Mouse (Mus musculus): Measurements from ENCODE around the gene Lbr. TPM values are rescaled to one million over a fixed set of nuclear protein-coding genes. Genes with fewer than 3 reads are reported as not detected.
A peak's percentile ranks its signal among the peaks of the same experiment; 100 is the strongest.

The Lbr gene
- 140 and 142 TPM in 2 replicates for polyA plus RNA-seq (2016; fragmentation: Nextera tagmentation; extraction: Ambion mirVana)

DNA sequence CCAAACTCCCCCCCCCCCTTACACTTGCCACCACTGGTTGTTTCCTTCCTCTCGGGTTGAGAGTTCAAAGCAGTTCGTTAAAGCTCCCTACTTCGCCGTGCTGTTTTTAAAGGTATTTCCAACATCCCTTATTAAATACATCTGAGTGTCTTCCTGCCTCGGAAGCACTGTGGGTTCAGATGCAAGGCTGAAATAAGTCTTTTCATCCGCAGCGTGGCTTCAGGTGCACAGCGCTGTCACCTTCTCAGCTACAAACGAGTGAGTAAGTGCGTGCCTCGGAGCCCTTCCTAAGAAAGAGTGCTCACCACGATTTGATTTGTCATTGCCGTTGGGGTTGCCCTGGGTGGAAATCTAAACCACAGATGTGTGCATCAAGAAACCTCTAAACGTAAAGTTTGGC lies at the start of gene Lbr:
Gene Lbr (minus strand): TSS at position 266 of the 400 bp plus-strand sequence.
- Histone ChIP-seq H3K27me3 (no peaks in the 10 kb centered on the region), H3K36me3 (peaks cover 5% of the 10 kb centered on the region), H3K27ac (peak within 1 kb of the TSS; percentile 96), H3K4me2 (peak within 1 kb of the TSS; percentile 80), H3K4me3 (replicated peaks) (peak within 1 kb of the TSS; percentile 89), H3K9me3 (no peaks in the 10 kb centered on the region), H3K4me1 (replicated peaks) (peaks cover 31% of the 10 kb centered on the region), H3K9ac (replicated peaks) (peak within 1 kb of the TSS; percentile 89)
- no peak for ATAC-seq (ENCODE audit: insufficient number of reproducible peaks, insufficient read depth, low FRiP score, low TSS enrichment, low read depth)
- WGBS, result under 1% methylated on average over 14 of the region's 14 CpGs

DNA sequence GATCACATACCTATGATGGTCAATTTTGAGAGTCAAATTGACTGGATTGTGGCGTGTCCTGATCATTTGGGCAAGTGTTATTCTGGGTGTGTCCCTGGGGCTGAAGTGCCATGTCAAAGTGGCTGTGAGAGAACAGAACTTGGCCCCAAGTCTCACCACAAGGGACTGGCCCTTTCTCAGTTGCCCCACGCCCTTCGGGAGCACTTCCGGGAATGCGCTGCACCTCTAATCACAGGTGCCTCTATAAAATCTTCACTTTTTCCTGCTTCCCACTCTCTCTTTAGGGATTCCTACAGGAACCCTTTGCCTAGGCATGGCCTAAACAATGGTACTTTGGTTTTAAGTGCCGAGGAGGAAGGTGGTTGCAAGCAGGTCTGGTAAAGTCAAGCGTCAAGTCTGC lies 46.8 kb upstream of the Lbr start:
- H3K4me2 ChIP-seq, result no peak overlapping the region
- WGBS, result 86% methylated on average over 7 of the region's 7 CpGs
- H3K4me1 ChIP-seq (replicated peaks), result no peaks in the 10 kb centered on the region
- no peak overlapping the region for H3K27ac ChIP-seq
- no peaks in the 10 kb centered on the region for H3K36me3 ChIP-seq
- H3K9me3 ChIP-seq, result no peaks in the 10 kb centered on the region
- H3K4me3 ChIP-seq (replicated peaks), result no peak overlapping the region
- no peak overlapping the region for H3K9ac ChIP-seq (replicated peaks)
- H3K27me3 ChIP-seq, result no peaks in the 10 kb centered on the region
- no peak for ATAC-seq (ENCODE audit: insufficient number of reproducible peaks, insufficient read depth, low FRiP score, low TSS enrichment, low read depth)

DNA sequence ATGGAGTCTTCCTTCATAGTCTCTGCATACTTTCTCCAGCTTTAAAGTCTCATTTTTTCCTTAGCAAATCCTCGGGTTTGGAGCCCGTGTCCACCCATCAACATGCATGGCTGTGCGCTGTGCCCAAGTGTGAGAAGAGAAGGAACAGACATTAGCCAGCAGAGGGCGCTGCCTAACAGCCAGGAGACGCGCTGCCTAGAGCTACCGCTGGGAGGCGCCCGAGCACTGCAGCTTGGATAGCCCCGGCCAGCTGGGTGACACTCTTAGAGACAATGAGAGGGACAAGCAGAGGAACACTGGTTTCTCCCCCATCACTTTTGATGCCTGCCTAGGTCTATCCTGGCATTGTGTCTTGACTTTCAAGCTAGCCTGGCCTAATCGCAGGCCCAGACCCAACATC lies 46.0 kb upstream of the Lbr start:
- Histone ChIP-seq H3K27ac (no peak overlapping the region), H3K4me3 (replicated peaks) (no peak overlapping the region), H3K9me3 (no peaks in the 10 kb centered on the region), H3K4me2 (0 out of 2 replicates have a peak overlapping the region, but pooled peaks have one; percentile 27), H3K27me3 (no peaks in the 10 kb centered on the region), H3K36me3 (no peaks in the 10 kb centered on the region), H3K4me1 (replicated peaks) (no peaks in the 10 kb centered on the region), H3K9ac (replicated peaks) (no peak overlapping the region)
- WGBS, result 12% methylated on average over 11 of the region's 11 CpGs
- ATAC-seq (ENCODE audit: insufficient number of reproducible peaks, insufficient read depth, low FRiP score, low TSS enrichment, low read depth), result peak; percentile 55

DNA sequence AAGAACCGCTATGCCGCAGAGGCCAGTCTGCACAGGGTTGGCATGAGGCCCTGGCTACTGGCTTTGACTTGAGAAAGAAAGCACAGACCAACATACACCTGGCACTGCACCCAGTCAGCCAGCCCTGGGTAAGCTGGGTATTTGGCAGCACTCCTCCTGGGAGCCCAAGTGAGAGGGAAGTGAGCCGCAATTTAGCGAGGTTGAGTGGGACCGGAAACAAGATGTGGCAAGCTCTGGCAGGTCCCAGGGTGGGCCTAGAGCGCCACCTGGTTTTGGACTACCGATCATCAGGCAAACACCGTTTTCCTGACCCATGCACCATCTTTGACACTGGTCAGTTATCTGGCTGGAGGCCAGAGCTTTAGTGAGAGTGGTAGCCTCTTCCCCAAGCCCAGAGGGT lies 38.7 kb upstream of the Lbr start:
- WGBS, result 24% methylated on average over 8 of the region's 8 CpGs

DNA sequence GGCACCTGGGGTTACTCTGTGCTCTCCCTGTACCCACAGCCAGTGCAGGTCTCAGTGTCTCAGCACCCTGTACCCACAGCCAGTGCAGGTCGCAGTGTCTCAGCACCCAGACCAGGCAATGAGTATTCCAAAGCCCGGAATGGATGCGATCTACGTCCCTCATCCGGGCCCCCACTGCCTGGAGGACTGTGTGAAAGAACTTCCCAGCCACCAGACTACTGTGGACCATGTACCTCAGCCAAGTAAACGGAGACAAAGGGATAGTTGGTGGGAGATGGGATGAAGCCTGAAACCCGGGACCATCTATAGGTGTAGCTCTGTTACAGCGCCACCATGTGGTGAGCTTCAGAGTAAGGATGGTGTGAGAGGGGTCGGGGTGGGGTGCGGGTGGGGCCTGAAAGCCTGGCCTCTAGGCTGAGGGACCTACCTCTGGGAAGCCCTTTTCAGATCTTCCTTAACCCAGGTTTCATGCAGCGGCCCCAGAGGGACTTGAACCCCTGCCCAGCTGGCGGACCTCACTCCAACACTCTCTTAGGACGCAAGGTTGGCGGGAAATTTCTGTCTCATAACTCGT lies 38.0 kb upstream of the Lbr start:
- ATAC-seq (ENCODE audit: insufficient number of reproducible peaks, insufficient read depth, low FRiP score, low TSS enrichment, low read depth), result peak; percentile 49; the same call in 1 of the 2 replicates
- H3K4me2 ChIP-seq, result no peak overlapping the region

More for the DNA sequence above, 38.7 kb upstream of the Lbr start:
- Histone ChIP-seq H3K9ac (replicated peaks) (no peak overlapping the region), H3K27me3 (no peaks in the 10 kb centered on the region), H3K36me3 (no peaks in the 10 kb centered on the region), H3K27ac (no peak overlapping the region), H3K4me1 (replicated peaks) (peaks cover 6% of the 10 kb centered on the region; the same call in 1 of the 2 replicates), H3K4me3 (replicated peaks) (no peak overlapping the region), H3K9me3 (no peaks in the 10 kb centered on the region), H3K4me2 (peak overlapping the region; percentile 27; the same call in 1 of the 2 replicates)
- no peak; the same call in 1 of the 2 replicates for ATAC-seq (ENCODE audit: insufficient number of reproducible peaks, insufficient read depth, low FRiP score, low TSS enrichment, low read depth)

DNA sequence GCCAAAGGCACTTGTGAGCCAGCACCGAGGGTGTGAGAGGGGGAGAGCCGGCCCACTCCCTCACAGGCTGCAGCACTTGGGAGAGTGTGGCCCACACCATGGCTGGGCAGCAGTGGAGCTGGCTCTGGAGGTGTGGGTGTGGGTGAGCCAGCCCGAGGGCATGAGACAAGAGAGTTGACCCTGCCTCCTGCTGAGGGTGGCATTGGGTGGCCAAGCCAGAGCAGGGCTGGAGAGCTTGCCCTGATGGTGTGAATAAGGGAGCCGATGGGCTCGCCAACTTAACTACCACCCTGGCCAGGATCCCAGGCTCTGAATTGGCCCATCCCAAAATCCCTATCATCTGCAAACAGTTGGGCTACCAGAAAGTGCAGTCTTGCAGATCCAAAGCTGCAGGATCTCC lies 35.6 kb upstream of the Lbr start:
- H3K27me3 ChIP-seq, result no peaks in the 10 kb centered on the region
- no peaks in the 10 kb centered on the region for H3K36me3 ChIP-seq
- no peak overlapping the region for H3K4me2 ChIP-seq
- no peak overlapping the region for H3K9ac ChIP-seq (replicated peaks)
- 74% methylated on average over 5 of the region's 5 CpGs for WGBS
- H3K4me3 ChIP-seq (replicated peaks), result no peak overlapping the region
- H3K4me1 ChIP-seq (replicated peaks), result peaks cover 6% of the 10 kb centered on the region; the same call in 1 of the 2 replicates
- H3K9me3 ChIP-seq, result no peaks in the 10 kb centered on the region
- ATAC-seq (ENCODE audit: insufficient number of reproducible peaks, insufficient read depth, low FRiP score, low TSS enrichment, low read depth), result no peak
- no peak overlapping the region for H3K27ac ChIP-seq

More for the DNA sequence above, 38.0 kb upstream of the Lbr start:
- H3K4me3 ChIP-seq (replicated peaks), result no peak overlapping the region
- H3K9ac ChIP-seq (replicated peaks), result no peak overlapping the region
- no peaks in the 10 kb centered on the region for H3K36me3 ChIP-seq
- H3K4me1 ChIP-seq (replicated peaks), result peaks cover 6% of the 10 kb centered on the region; the same call in 1 of the 2 replicates
- WGBS, result 50% methylated on average over 15 of the region's 15 CpGs
- H3K27ac ChIP-seq, result no peak overlapping the region
- no peaks in the 10 kb centered on the region for H3K27me3 ChIP-seq
- no peaks in the 10 kb centered on the region for H3K9me3 ChIP-seq

DNA sequence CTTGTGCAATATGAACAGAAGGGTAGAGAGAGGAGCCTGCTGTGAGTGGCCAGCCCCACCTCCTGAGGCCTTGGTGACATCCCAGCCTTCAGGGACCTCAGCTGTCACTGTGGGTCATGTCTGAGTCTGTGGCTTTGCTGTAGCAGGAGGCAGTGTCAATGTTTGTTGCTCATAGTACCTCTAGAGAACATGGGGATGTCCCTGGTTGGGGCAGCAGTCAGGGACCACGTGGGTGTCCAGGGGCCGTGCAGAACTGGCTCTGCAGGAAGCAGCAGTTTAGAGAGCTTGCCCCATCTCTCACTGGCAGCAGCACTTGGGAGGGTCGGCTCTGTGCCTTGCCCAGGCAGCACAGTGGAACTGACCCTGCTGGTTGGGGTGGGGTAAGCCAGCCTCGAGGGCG lies 34.2 kb upstream of the Lbr start:
- peaks cover 6% of the 10 kb centered on the region; the same call in 1 of the 2 replicates for H3K4me1 ChIP-seq (replicated peaks)
- H3K4me3 ChIP-seq (replicated peaks), result no peak overlapping the region
- H3K27ac ChIP-seq, result no peak overlapping the region
- no peaks in the 10 kb centered on the region for H3K9me3 ChIP-seq
- no peaks in the 10 kb centered on the region for H3K27me3 ChIP-seq
- WGBS, result 48% methylated on average over 5 of the region's 5 CpGs
- no peak overlapping the region for H3K4me2 ChIP-seq
- no peak for ATAC-seq (ENCODE audit: insufficient number of reproducible peaks, insufficient read depth, low FRiP score, low TSS enrichment, low read depth)
- no peaks in the 10 kb centered on the region for H3K36me3 ChIP-seq
- no peak overlapping the region for H3K9ac ChIP-seq (replicated peaks)

DNA sequence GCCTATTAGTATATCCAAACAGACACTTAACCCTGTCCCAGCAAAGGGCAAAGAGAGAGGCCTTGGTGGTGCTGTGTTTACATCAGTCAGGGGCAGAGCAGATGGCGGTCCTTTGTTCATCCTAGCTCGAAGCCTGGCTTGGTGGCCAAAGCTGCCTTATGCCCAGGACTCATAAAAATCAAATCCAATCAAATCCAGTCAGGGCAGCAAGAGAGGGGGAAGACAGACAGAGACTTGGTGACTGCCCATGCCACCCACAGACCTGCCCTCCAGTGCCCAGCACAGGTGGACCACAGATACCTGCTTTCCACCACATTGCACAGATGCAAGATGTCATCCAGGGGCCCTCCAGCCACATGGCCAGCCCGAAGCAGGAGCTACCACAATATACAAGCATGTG lies 33.8 kb upstream of the Lbr start:
- H3K27ac ChIP-seq, result no peak overlapping the region
- ATAC-seq (ENCODE audit: insufficient number of reproducible peaks, insufficient read depth, low FRiP score, low TSS enrichment, low read depth), result no peak
- no peaks in the 10 kb centered on the region for H3K9me3 ChIP-seq
- 74% methylated on average over 3 of the region's 3 CpGs for WGBS
- H3K4me1 ChIP-seq (replicated peaks), result peaks cover 6% of the 10 kb centered on the region; the same call in 1 of the 2 replicates
- no peaks in the 10 kb centered on the region for H3K27me3 ChIP-seq
- H3K4me3 ChIP-seq (replicated peaks), result no peak overlapping the region
- H3K9ac ChIP-seq (replicated peaks), result no peak overlapping the region
- H3K4me2 ChIP-seq, result no peak overlapping the region
- H3K36me3 ChIP-seq, result no peaks in the 10 kb centered on the region

DNA sequence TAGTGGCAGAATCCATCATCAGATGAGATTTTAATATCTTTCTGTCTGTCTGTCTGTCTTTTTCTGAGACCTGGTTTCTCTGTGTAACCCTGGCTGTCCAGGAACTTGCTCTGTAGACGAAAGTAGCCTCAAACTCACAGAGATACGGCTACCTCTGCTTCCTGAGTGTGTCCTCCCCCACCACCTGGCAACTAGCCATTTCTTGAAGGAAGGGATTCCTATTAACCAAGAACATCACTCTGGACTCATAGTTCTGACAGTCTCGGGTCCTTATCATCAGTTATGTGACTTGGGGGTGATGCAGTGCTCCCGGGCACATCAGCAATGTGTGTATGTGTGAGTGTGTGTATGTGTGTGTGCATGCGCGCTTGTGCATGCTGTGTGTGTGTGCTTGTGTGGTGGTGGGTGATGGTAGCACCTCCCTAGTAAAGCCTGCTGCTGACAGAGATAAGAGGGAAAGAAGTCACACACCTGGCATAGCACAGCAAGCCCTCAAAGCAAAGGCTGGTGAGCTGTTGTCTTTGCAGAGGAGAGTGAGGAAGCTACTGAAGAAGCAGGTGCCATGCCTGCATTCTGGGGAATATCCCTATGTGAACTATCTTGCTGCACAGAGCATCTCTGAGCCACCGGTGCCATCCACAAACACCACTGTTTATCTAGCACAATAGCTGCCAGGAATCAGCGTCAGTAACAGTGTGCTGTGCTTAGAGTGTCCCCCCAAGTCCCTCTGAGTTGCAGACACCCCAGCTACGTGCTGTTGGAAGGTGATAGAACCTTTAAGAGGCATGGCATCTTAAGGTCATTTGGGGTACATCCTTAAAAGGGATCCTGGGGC lies 30.5 kb upstream of the Lbr start:
- no peaks in the 10 kb centered on the region for H3K36me3 ChIP-seq
- H3K4me1 ChIP-seq (replicated peaks), result no peaks in the 10 kb centered on the region
- H3K27ac ChIP-seq, result no peak overlapping the region
- WGBS, result 86% methylated on average over 9 of the region's 9 CpGs
- no peak overlapping the region for H3K9ac ChIP-seq (replicated peaks)
- H3K9me3 ChIP-seq, result no peaks in the 10 kb centered on the region
- H3K27me3 ChIP-seq, result no peaks in the 10 kb centered on the region
- H3K4me3 ChIP-seq (replicated peaks), result no peak overlapping the region
- ATAC-seq (ENCODE audit: insufficient number of reproducible peaks, insufficient read depth, low FRiP score, low TSS enrichment, low read depth), result no peak
- no peak overlapping the region for H3K4me2 ChIP-seq

DNA sequence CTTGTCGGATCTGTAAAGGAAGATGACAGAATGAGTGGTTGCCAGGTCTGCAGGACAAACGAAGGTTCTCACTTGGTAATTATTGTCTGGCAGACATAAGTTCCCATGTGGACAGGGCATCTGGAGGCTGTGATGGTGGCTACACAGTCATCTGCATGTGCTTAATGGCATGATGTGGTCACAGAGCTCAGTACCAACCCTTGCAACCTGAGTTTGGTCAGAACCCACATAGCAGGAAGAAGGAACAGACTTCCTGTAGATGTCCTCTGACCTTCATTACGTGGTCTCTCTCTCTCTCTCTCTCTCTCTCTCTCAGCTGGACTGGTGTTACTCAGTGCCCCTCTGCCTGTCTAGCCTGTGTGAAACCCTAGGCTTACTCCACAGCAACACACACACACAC lies 29.8 kb upstream of the Lbr start:
- WGBS, result 78% methylated on average over 3 of the region's 3 CpGs
- Histone ChIP-seq H3K27ac (no peak overlapping the region), H3K4me1 (replicated peaks) (no peaks in the 10 kb centered on the region), H3K27me3 (no peaks in the 10 kb centered on the region), H3K4me2 (no peak overlapping the region), H3K4me3 (replicated peaks) (no peak overlapping the region), H3K36me3 (no peaks in the 10 kb centered on the region), H3K9ac (replicated peaks) (no peak overlapping the region), H3K9me3 (no peaks in the 10 kb centered on the region)
- ATAC-seq (ENCODE audit: insufficient number of reproducible peaks, insufficient read depth, low FRiP score, low TSS enrichment, low read depth), result no peak

DNA sequence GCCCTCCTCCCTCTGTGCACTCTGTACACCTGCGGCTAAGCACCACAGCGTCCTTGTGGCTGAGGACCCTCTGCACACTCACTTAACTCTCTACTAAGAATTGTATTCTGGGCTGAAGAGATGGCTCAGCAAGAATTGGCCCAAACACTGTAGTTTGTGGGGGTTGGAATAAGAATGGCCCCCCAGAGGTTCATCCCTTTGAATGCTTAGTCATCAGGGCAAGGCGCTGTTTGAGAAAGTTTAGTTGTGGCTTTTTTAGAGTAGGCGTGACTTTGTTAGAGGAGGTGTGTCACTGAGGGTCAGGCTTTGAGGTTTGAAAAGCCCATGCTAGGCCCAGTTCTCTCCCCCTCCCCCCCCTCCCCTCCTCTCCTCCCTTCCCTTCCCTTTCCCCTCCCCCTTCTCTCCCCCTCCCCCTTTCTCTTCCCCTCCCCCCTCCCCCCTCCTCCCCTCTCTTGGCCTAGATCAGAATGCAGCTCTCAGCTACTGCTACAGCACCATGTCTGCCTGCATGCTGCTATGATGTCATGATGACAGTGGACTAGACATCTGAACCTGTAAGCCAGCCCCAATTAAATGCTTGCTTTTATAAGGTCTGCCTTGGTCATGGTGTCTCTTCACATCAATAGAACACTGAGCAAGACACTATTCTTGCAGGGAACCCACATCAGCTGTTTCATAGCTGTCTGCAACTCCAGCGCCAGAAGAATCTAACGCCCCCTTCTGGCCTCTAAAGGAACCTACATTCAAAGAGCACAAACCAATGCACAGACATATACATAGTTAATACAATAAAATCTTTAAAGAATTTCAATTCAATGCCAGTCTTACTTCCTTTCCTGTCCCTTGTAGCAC lies 23.8 kb upstream of the Lbr start:
- H3K9me3 ChIP-seq, result no peaks in the 10 kb centered on the region
- peaks cover 15% of the 10 kb centered on the region; the same call in 1 of the 2 replicates for H3K4me1 ChIP-seq (replicated peaks)
- WGBS, result 78% methylated on average over 6 of the region's 6 CpGs
- H3K27me3 ChIP-seq, result peaks cover 4% of the 10 kb centered on the region; the same call in 1 of the 2 replicates
- H3K27ac ChIP-seq, result no peak overlapping the region
- no peaks in the 10 kb centered on the region for H3K36me3 ChIP-seq
- H3K4me2 ChIP-seq, result no peak overlapping the region
- H3K9ac ChIP-seq (replicated peaks), result no peak overlapping the region
- no peak for ATAC-seq (ENCODE audit: insufficient number of reproducible peaks, insufficient read depth, low FRiP score, low TSS enrichment, low read depth)
- no peak overlapping the region for H3K4me3 ChIP-seq (replicated peaks)
